Mouse (Mus musculus): ENCODE data around the gene Chac1.

DNA sequence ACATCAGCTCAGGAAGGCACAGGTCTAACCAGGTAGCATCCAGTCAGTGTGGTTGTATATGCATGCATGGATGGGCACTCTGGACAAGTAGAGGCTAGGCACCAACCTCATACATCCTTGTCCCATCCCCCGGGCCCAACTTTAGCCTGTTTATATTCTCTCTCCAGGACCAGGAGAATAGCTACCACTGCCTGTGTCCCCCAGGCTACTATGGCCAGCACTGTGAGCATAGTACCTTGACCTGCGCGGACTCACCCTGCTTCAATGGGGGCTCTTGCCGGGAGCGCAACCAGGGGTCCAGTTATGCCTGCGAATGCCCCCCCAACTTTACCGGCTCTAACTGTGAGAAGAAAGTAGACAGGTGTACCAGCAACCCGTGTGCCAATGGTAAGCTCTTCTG, 20.2 kb upstream of the Chac1 start:
- no peak for TF ChIP-seq CTCF (IDR thresholded peaks at IDR 0.05; ENCODE audit: low read depth)
- no peak for TF ChIP-seq EP300 (IDR thresholded peaks at IDR 0.05; ENCODE audit: low read depth)
